Mouse (Mus musculus): ENCODE results near the gene Lnpk.

DNA sequence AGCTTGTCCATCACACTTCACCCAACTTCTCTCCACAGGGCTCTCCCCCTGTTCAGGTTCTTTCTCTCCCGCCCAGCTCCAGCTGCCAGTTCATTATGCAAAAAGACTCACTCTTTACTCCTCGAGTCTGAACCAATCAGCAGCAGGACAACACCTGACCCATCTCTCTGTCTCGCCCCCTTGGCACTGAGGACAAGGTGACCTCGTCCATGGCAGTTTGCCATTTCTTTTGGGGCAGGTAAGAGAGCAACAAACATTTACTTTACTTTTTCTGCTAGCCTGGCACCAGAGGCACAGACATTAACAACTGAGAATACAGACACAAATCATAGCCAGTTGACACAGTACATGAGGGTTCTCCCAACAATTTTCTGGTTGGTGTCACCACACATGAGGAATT lies 8.8 kb downstream of the Lnpk start:
- TF ChIP-seq CTCF (IDR thresholded peaks at IDR 0.05; ENCODE audit: borderline replicate concordance, insufficient read depth, low read depth, low read length), result no peak
- no peak for TF ChIP-seq POLR2A (IDR thresholded peaks at IDR 0.05; ENCODE audit: borderline replicate concordance, insufficient read depth, low read length)
